Mouse (Mus musculus) common myeloid progenitor, adult 5-6 weeks (primary cell): ENCODE results near the gene Stx7. TPM values are rescaled to one million over a fixed set of nuclear protein-coding genes. Genes with fewer than 3 reads are reported as not detected.
"Not testable (repeated sequence)": the region's sequence is repeated elsewhere in the genome, so short reads cannot be mapped to it uniquely, and the experiment has no call there.

ENCODE experiments used
- ATAC-seq: replicated peaks from 2 replicates; pipeline ENCODE4 v1.8.0; 2016; ENCODE audit warnings: low read depth, mild to moderate bottlenecking, moderate TSS enrichment, inconsistent platforms; ENCODE audit not compliant: poor library complexity, severe bottlenecking
- total RNA-seq: library from RNA; stranded (forward); fragments of 200-1000, 187-1606 nt; gene quantifications from 2 replicates; pipeline ENCODE4 v1.2.3, GENCODE M21; 2017

The Stx7 gene
- total RNA-seq, result 38.6 and 44.5 TPM in 2 replicates

GRCm38 (mm10) chr10:24149135-24149781 is at the start of gene Stx7:
Gene Stx7 (plus strand): TSS chr10:24149302.
- ATAC-seq, result peak; percentile 92

- ATAC-seq, result not testable (repeated sequence)
These were observed 47.3 kb upstream of the Stx7 start, which contains the start of gene Taar8c for GRCm38 (mm10) chr10:24101812-24102211. Gene Taar8c (minus strand): TSS chr10:24101912.

DNA sequence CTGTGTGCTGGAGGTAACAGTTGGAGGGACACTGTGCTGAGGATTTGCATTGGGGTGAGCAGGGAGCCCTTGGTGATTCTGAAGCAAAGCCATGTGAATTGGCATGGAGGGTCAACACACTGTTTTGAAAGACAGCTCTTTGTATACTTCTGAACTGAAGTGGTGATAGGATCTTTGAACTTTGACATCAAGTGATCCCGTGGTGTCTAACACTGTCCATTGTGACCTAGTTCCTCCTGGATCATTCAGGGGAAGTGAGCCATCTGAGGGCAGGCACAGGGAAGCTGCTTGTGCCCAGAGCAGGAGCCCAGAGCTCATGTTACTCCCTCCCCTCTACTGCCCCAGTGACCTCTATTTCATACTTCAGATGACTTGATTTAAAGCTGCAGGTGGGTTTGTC is 45.8 kb upstream of the Stx7 start:
- ATAC-seq, result not testable (repeated sequence)

DNA sequence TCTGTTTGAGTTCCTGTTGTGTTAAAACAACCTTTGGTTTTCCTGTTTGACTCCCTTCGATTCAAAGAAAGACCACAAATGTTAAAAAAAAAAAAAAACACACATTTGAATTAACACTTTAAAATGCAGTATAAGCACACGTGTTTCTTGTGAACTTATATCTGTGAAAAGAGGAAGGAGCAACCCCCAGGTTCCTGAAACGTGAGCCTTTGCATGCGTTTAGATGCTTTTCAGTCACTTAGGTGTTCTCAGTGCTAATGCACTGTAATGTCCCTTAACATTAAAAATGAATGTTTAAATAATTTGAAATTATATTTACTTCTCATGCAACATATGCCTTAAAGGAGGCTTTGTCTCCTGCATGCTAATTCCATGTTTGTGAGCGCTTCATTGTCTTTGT is 41.4 kb upstream of the Stx7 start:
- ATAC-seq, result 0 out of 2 replicates have a peak, but pooled peaks have one; percentile 50

- no peak for ATAC-seq
These were observed 40.9 kb upstream of the Stx7 start for GRCm38 (mm10) chr10:24108236-24108635.

GRCm38 (mm10) chr10:24109434-24109833 is 39.7 kb upstream of the Stx7 start, which contains the start of gene Taar9:
Gene Taar9 (minus strand): TSS chr10:24109534.
- ATAC-seq, result not testable (repeated sequence)

- ATAC-seq, result peak; percentile 71; the same call in 1 of the 2 replicates
These were observed 37.9 kb upstream of the Stx7 start for GRCm38 (mm10) chr10:24111116-24111778.

DNA sequence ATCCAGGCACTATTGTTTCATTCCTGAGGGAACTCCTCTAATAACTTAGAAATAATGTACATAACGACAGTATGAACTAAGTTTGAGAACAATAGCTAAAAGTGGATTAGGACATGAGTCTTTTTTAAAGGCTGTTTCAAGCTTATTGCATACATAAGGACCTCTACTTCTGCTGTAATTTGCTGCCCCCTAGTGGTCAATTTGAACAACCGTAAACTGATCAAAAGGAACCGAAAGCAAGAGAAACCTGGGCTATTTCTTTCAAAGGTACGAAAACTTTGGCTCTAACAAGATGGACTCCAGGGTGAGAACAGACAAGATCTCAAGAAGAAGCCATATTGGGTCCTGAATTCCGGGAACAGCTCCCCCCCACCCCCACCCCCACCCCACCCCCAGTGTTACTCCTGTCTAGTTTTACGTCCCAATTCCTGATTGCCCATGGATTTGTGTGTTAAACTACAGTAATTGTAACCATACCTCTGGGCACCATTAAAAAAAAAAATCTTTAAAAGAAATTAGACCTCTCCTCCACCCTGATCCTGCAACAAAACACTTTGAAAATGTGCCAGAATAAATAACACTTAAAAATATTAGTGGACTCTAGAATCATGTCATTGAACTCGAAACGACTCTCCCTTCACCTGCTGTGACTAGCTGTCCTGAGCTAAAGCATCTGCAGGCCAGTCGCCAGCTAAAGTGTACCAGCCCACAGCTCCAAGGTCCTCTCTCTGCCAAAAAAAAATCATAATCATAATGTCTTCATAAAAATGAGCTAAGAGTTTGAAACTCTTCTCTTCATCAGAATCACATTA is 17.4 kb upstream of the Stx7 start:
- ATAC-seq, result peak; percentile 77

DNA sequence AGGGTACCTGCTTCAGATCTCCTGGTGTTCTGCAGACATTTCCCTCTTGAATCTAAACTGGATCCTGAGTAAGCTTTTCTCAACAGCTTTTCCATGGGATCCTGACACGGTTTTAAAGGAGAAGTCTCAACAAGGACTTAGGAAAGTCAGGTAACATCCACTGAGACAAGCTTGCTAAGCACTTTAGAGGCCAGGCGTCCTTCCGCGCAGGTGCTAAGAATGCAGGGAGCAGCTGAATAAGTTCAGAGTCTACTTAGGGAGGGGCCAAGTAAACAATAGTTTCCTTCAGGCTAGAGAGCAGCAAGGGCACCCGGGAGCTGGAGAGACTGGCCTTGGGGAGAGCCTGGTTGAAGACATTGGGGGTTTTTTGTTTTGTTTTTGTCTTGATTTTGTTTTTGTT is 16.8 kb upstream of the Stx7 start:
- ATAC-seq, result no peak

DNA sequence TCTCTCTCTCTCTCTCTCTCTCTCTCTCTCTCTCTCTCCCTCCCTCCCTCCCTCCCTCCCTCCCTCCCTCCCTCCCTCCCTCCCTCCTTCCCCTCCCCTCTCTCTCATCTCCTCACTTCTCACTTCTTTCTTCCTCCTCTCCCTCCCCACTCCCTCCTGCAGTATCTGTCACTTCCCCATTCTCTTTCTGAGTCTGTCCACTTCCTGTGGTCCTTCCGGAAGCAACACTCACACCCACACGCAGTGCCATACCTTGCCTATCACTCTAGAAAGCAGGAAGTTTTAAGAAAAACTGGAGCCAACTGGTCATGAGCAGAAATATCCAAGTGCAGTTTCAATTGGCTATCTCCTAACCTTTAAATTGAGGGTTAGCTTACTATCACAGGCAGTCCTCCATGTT is 16.0 kb upstream of the Stx7 start:
- ATAC-seq, result peak; percentile 97

GRCm38 (mm10) chr10:24134071-24134645 is 14.9 kb upstream of the Stx7 start:
- no peak for ATAC-seq

DNA sequence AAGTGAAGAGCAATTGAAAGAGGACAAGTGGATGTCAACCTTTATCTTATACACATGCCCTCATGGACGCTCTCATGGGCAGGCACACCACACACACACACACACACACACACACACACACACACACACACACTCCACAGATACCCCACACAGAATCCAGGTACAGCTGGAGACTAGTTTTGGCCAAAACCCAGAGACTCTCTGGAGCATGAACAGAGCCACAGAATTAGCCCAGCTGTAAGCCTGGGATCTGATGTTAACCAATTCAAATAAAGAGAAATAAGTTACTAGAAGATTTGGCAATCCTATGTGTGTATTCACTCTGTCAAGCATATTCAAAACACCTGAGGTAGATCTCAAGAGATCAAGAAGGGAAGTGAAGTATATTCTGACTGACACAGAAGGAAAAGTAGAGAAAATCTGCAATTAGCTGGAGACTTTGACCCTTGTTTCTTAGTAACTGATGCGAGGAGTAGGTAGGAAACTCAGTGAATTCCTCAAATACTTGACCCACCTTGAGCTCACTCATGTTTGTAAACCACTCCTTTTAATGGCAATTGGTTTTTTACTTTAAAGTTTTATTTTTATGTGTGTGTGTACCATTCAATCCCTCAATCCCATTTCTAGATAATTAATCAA is 10.4 kb upstream of the Stx7 start:
- ATAC-seq, result no peak

GRCm38 (mm10) chr10:24142735-24143134 is 6.4 kb upstream of the Stx7 start:
- ATAC-seq, result peak; percentile 97

- ATAC-seq, result no peak
These were observed 984 bp downstream of the Stx7 start for GRCm38 (mm10) chr10:24150086-24150485.

DNA sequence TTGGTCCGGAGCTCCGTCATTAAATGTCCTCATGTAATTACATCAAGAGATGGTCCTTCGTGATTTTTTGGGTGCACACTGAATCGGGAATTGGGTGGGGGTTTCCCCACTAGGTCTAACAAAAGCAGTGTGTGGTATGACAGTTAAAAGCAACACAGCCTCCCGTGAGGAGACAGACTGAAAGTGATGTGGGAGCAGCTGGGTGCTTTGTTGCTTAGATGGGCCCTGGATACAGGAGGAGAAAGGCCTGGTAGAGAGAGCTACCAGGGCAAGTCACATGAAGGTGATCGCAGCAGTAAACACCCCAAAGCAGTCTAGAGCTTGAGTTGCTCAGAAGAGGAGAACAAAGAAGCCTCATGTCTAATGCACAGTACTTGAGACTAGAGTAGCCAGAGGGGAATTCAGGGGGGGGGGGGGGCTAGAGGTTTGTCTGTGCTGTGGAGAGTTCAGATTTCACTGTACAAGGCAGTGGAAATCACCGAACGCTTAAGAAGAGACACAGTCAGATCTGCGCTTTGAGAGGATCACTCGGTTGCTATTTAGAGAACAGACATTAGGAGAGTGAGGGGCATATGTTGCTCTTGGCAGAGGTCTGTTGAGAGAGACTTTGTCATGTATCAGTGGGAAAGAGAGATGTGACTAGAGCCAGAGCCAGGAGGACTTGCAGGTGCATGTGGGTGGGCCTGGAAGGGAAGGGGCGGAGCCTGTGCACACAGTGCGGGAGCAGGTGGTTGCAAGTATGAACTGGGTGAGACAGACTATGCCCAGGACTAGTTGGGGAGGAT is 9.6 kb downstream of the Stx7 start:
- ATAC-seq, result no peak

DNA sequence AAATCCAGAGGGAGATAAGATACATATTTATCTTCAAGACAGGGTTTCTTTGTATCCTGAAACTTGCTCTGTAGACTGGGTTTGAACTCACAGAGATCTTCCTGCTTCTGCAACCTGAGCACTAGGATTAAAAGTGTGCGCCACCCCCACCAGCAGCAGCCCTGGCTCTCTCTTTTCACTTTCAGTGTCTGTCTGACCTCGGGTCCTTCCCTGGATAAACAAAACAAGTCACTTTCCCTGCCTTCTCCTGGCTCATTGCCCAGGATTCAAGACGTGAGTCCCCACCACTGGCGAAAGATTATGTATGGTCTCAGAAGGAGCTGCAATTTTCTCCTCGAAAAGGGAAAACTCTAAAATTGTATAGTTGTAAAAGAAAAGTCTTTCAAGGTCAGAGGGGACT is 10.5 kb downstream of the Stx7 start:
- ATAC-seq, result no peak

DNA sequence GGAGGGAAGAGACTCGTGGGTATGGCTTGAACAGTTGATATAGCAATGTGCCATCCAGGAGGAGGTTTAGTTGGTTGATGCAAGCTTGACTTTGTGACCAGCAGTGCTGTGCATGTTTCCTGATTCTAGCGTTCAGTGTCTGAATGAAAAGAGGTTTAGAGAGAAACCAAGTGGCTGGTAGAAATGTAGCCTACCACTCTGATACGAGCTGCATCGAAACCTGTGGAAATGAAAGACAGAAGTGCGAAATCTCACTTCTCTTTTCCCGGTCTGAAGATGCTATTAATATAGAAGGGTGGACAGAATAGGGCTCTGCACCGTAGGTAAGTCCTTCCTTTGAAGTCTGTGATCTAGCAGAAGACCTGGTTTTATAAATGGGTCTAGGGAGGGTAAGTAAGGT is 11.2 kb downstream of the Stx7 start:
- ATAC-seq, result peak; percentile 61

GRCm38 (mm10) chr10:24164137-24164908 is 15.2 kb downstream of the Stx7 start:
- peak; percentile 18 for ATAC-seq
